Mouse (Mus musculus): Measurements from ENCODE around the gene 1700056E22Rik. TPM values are rescaled to one million over a fixed set of nuclear protein-coding genes. Genes with fewer than 3 reads are reported as not detected.

1700056E22Rik gene
- total RNA-seq, 2 experiments from 2014 or later = 0.36 TPM

GRCm38 (mm10) chr1:184053141-184053540 lies 19.0 kb upstream of the 1700056E22Rik start:
- intact Hi-C loops (cut with DNase I) = no loop called here
- DNase-seq (ENCODE audit: extremely low spot score in 1 of 2, low spot score in 2 of 2) = no peak

DNA sequence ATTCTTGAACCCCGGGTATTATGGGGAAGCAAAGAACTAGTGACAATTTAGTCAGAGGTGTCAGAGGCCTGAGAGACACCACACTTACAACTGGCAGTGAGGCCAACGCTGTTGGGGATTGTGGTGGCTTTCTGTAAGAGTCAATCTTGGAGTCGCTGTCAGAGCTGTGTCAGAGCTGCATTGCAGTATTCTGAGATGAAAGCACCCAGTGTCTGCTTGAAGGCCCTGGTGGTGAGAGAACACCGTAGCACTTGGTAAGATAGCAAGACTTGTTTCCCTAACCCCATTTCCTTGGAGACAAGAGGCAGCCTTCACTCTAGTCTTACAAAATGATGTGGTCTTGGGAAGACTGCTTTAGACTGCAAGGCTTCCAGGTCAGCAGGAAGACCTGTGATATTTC lies 18.2 kb upstream of the 1700056E22Rik start:
- DNase-seq (ENCODE audit: extremely low spot score in 1 of 2, low spot score in 2 of 2) = no peak

DNA sequence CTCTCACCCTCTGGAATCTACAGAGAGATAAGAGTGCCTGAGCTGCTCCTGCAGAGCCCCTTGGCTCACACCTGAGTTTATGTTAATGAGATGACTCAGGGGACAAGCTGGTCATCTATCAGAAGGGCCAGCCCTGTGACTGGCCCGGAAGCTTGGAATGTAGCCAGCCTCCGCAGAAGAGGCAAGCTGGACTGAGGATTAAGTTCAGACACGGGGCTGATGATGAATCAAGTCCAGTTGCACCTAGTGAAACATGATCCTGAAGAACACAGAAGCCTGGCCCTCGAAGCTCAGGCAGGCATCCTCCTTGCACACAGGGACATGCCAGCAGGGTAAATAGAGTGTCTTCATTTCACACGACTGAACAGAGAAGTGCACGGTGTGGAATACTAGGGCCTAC lies 17.7 kb upstream of the 1700056E22Rik start:
- intact Hi-C loops (cut with DNase I) = no loop called here
- no peak for DNase-seq (ENCODE audit: extremely low spot score in 1 of 2, low spot score in 2 of 2)

More for the DNA sequence above, 18.2 kb upstream of the 1700056E22Rik start:
- intact Hi-C loops (cut with DNase I) = no loop called here

DNA sequence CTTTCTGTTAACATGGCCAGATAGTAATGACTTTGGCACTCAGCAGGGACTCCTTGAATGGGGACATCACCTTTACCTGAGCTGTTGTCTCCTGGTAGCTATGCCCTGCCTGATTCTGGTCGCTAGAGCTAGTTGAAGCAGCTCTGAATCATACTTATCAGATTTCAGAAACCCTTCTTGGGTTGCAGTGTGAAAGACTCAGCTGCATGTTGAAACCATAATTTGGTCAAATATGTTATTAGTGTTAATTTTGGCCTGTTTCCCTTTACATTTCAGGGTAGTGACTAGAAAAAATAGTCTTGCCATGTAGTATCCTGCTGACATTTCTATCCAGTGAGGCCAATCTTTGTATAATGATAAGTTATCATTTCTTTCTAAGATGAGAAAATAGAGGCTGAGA lies 17.2 kb upstream of the 1700056E22Rik start:
- intact Hi-C loops (cut with DNase I) = no loop called here
- no peak for DNase-seq (ENCODE audit: extremely low spot score in 1 of 2, low spot score in 2 of 2)

- intact Hi-C loops (cut with DNase I) = no loop called here
- no peak for DNase-seq (ENCODE audit: extremely low spot score in 1 of 2, low spot score in 2 of 2)
Observed at GRCm38 (mm10) chr1:184048675-184049418, 14.7 kb upstream of the 1700056E22Rik start.

DNA sequence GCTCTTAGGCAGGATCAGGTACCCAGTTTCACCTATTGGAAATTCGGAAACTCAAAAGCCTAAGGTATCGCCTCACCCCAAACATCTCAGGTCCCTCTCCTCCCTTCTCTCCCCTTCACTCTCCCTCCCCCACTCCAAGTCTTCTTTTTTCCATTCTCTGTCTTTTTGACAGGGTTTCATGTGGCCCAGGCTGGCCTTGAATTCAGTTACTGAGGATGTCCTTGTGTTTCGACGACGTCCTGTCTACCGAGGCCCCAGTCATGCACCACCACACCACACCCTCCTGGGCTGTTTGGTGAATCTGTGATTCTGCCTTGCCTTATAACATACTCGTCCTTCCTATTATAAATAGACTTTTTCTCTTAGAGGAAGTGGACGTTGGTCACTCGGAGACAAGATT lies 13.7 kb upstream of the 1700056E22Rik start:
- no peak for DNase-seq (ENCODE audit: extremely low spot score in 1 of 2, low spot score in 2 of 2)
- intact Hi-C loops (cut with DNase I) = no loop called here

DNA sequence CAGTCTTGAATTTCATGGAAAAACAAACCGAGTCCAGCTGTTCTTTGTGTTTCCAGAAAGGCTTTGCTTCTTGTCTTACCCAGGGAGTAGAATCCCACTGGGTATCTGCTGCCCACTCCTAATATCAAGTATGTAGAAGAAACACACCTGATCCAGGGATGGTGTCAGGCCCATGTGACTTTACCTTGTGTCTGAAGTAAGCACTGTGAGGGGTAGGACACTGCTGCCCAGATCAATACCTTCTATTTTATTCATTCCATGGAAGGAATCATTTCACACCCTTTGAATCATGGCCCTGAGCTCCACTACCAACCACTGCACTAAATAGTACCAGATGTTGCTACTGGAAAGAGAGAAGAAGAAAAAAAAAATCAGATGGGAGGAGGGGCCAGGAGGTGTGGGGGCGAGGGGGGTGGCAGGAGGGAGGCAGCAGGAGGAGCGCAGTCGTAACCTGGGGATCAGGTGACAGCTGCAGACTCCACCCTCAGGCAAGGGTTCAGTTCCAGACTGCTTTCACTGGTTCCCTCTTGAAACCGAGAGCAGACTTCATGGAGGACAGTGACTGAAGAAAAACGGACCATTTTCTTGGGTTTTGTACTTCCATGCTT lies 12.1 kb upstream of the 1700056E22Rik start:
- no peak for DNase-seq (ENCODE audit: extremely low spot score in 1 of 2, low spot score in 2 of 2)
- intact Hi-C loops (cut with DNase I) = no loop called here

DNA sequence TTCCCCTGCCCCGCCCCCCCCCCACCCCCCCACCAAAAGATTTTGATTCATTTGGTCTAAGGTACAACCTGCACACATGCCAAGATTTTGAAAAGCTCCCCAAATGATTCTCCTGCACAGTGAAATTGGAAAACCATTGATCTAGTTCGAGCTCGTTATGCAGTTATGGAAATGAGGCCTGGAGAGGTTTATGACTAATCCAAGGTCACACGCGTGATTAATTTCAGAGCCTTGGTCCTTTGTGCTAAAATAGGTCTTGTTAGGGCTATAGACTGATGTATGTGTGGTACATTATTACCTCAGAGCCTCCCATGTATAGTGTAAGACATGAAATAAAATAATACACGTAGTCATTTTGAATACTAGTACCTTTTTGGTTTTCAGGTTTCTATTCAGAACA lies 9.3 kb upstream of the 1700056E22Rik start:
- no peak for DNase-seq (ENCODE audit: extremely low spot score in 1 of 2, low spot score in 2 of 2)
- intact Hi-C loops (cut with DNase I) = no loop called here

- intact Hi-C loops (cut with DNase I) = no loop called here
- no peak for DNase-seq (ENCODE audit: extremely low spot score in 1 of 2, low spot score in 2 of 2)
Observed at GRCm38 (mm10) chr1:184042745-184043144, 8.6 kb upstream of the 1700056E22Rik start.

- intact Hi-C loops (cut with DNase I) = no loop called here
Observed at GRCm38 (mm10) chr1:184041778-184042573, 7.9 kb upstream of the 1700056E22Rik start.

GRCm38 (mm10) chr1:184040906-184041305 lies 6.8 kb upstream of the 1700056E22Rik start:
- no peak for DNase-seq (ENCODE audit: extremely low spot score in 1 of 2, low spot score in 2 of 2)
- intact Hi-C loops (cut with DNase I) = no loop called here

More at GRCm38 (mm10) chr1:184041778-184042573, 7.9 kb upstream of the 1700056E22Rik start:
- DNase-seq (ENCODE audit: extremely low spot score in 1 of 2, low spot score in 2 of 2) = no peak

DNA sequence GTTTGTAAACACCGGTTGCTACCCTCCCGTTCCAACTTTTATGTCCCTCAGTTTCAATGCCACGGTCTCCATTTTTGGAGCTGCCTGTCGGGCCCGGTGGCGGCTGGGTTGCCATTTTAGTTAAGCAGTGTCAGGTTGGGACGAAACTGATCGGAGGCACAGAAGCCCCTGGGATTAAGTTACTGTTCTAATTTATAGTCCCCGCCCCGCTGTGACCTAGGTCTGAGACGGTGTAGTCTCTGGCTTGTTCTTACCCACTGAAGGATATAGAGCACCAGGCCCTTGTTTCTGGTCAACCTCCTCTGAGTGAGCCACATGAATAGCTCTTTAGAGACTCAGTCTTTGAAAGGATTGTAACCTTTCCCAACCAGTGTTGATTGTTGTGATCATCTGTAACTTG lies 6.1 kb upstream of the 1700056E22Rik start:
- intact Hi-C loops (cut with DNase I) = no loop called here
- DNase-seq (ENCODE audit: extremely low spot score in 1 of 2, low spot score in 2 of 2) = no peak

DNA sequence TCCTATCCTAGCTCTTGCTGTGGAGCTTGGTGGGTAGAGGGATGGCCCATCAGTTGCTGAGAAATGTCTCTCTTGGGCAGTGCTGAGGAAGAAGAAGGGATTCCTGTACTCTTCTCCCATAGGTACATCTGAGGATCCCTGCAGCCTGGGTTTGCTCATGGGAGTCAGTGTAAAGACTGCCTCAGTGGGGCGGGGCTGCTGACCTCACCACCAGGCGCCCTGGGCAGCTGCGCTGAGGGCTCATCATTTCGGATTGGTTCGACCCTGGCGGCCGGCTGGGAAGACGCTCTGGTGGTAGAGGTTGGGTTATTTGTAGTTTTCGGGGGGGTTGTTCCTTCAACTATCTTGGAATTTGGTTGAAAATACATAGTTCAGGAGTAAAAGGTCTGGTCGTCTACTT lies 5.2 kb upstream of the 1700056E22Rik start:
- no peak for DNase-seq (ENCODE audit: extremely low spot score in 1 of 2, low spot score in 2 of 2)
- intact Hi-C loops (cut with DNase I) = no loop called here

GRCm38 (mm10) chr1:184037802-184038201 lies 3.7 kb upstream of the 1700056E22Rik start:
- no peak for DNase-seq (ENCODE audit: extremely low spot score in 1 of 2, low spot score in 2 of 2)
- intact Hi-C loops (cut with DNase I) = no loop called here

DNA sequence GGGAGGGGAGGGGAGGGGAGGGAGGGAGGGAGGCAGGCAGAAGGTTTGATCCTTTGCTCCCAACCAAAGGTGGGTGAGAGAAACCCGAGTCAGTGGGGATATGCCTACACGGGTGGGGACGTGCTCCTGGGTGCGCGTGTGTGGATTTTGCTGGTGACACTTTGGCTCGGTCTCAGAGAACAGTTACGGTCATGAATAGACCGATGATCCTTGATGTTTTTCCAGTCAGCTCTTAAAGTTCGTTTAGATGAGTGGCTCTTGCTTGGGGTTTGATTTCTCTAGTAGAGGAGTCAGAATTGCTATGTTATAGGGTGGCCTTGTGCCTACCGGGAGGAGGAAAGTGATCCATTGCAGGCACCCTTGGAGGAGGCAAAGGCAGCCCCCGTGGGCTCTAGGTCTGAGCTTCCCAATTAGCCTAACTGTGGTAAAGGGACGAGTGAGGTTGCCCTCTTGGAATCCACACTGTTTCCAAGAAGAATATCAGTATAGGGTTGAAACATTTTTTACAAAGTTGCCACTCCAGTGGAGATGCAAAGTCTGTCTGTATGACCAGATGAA lies 1.3 kb upstream of the 1700056E22Rik start:
- no peak for DNase-seq (ENCODE audit: extremely low spot score in 1 of 2, low spot score in 2 of 2)
- intact Hi-C loops (cut with DNase I) = no loop called here

- DNase-seq (ENCODE audit: extremely low spot score in 1 of 2, low spot score in 2 of 2) = peak in 1 of 2 experiments; percentile 30
- intact Hi-C loops (cut with DNase I) = no loop called here
Observed at GRCm38 (mm10) chr1:184034741-184035181, 660 bp upstream of the 1700056E22Rik start.

DNA sequence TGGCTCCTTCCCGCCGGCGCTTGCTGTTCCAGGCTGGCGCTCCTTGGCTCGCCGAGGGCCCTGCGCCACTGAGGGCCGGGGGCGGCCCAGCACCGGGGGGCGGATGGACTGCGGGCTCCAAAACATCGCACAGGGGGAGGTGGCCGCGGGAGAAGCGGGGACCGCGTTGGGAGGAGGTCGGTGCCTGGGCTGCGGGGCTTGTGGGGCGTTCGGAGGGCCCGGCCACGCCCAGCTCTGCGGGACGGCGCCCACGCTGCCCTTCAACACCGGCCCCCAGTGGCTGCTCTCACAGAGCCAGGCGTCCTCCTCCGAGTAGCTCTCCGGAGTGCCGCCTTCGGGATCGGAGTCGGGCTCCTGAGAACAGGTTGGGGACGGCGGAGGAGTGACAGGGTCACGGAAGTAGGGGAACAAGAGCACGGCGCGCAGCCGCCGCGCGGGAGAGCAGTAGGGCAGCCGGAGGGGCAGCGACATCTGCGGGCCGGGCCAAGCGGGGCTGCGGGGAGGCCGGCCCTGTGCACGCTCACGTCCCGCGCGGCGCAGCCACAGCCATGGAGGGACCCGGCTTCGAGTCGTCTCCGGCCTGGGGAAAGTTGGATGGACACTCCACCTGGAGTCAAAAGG lies 601 bp downstream of the 1700056E22Rik start:
- intact Hi-C loops (cut with DNase I) = no loop called here
- peak; percentile 10 to 85 for DNase-seq (ENCODE audit: extremely low spot score in 1 of 2, low spot score in 2 of 2)

- DNase-seq (ENCODE audit: extremely low spot score in 1 of 2, low spot score in 2 of 2) = no peak
- intact Hi-C loops (cut with DNase I) = no loop called here
Observed at GRCm38 (mm10) chr1:184032682-184033389, 1.3 kb downstream of the 1700056E22Rik start.

All from left cerebral cortex, postnatal 10 days (tissue).